Mouse (Mus musculus): ENCODE data around the gene Srrm4.

- TF ChIP-seq CTCF (IDR thresholded peaks at IDR 0.05; ENCODE audit: low read depth, low read length) (peak; percentile 67), POLR2A (IDR thresholded peaks at IDR 0.05; ENCODE audit: extremely low read depth, insufficient read depth, low read length) (no peak)
Observed at GRCm38 (mm10) chr5:116592801-116593430, 1.3 kb upstream of the Srrm4 start.

Measured in liver, adult 2 months (tissue).